15 mouse cellular contexts compared by ENCODE assay signal in genomic region chr15:13419616-13420015, GRCm38 (mm10).
DNase-seq lines count a peak whose midpoint lies in the region; ATAC-seq and TF ChIP-seq lines count a peak whose summit lies in the region.
"Had no signal": no experiment of that assay in that cellular context is flagged by ENCODE, and none has a peak within 500 bp of the region (broad histone marks: within the 10 kb centered on the region; RNA-seq: fewer than 3 reads in every experiment).

No protein-coding gene starts in this region.

- no peak for TF ChIP-seq POLR2A in kidney, adult 2 months (IDR thresholded peaks at IDR 0.05; ENCODE audit: low read depth, low read length)

- WGBS in kidney, postnatal 0 days = 16% methylated on average over 3 of the region's 3 CpGs
- WGBS in kidney, adult 2 months = 16% methylated on average over 3 of the region's 3 CpGs
- 45% methylated on average over 3 of the region's 3 CpGs for whole genome bisulfite sequencing in neural tube, embryonic 15.5 days
- WGBS in embryonic facial prominence, embryonic 11.5 days = 10% methylated on average over 3 of the region's 3 CpGs

- H3K9me3 ChIP-seq in kidney, postnatal 0 days (replicated peaks; ENCODE audit: low read length) = no peaks in the 10 kb centered on the region
- no peaks in the 10 kb centered on the region for H3K9me3 ChIP-seq in neural tube, embryonic 15.5 days (replicated peaks)
- H3K9me3 ChIP-seq in embryonic facial prominence, embryonic 11.5 days (replicated peaks; ENCODE audit: control insufficient read depth, low read length) = no peaks in the 10 kb centered on the region
- H3K9me3 ChIP-seq: heart, embryonic 13.5 days; lung, embryonic 15.5 days; stomach, embryonic 15.5 days had no signal

- no peak overlapping the region for H3K4me3 ChIP-seq in kidney, postnatal 0 days (replicated peaks; ENCODE audit: low read depth, low read length)
- H3K4me3 ChIP-seq in kidney, adult 2 months (ENCODE audit: insufficient read depth, low read depth, low read length) = no peak overlapping the region
- no peak overlapping the region for H3K4me3 ChIP-seq in neural tube, embryonic 15.5 days (replicated peaks)
- H3K4me3 ChIP-seq in embryonic facial prominence, embryonic 11.5 days (ENCODE audit: low read depth, low read length) = no peak overlapping the region
- H3K4me3 ChIP-seq: gastrocnemius, adult 2 months; heart, embryonic 13.5 days; lung, embryonic 15.5 days; megakaryocyte, embryonic 14.5 days; stomach, embryonic 15.5 days had no signal

- H3K4me2 ChIP-seq in kidney, postnatal 0 days (ENCODE audit: low read length) = no peak overlapping the region
- H3K4me2 ChIP-seq in neural tube, embryonic 15.5 days = no peak overlapping the region
- H3K4me2 ChIP-seq in embryonic facial prominence, embryonic 11.5 days (ENCODE audit: low read depth, low read length) = no peak overlapping the region
- H3K4me2 ChIP-seq: heart, embryonic 13.5 days; lung, embryonic 15.5 days; stomach, embryonic 15.5 days had no signal

- no peak for TF ChIP-seq CTCF in kidney, postnatal 0 days (IDR thresholded peaks at IDR 0.05; ENCODE audit: low read depth)
- TF ChIP-seq CTCF in kidney, adult 2 months (conservative IDR thresholded peaks at IDR 0.05; ENCODE audit: insufficient read depth, insufficient read length, low read depth, low read length) = no peak

- no peak overlapping the region for H3K9ac ChIP-seq in kidney, postnatal 0 days (ENCODE audit: low read depth, low read length)
- no peak overlapping the region for H3K9ac ChIP-seq in neural tube, embryonic 15.5 days (replicated peaks)
- H3K9ac ChIP-seq in embryonic facial prominence, embryonic 11.5 days (replicated peaks; ENCODE audit: low read length) = no peak overlapping the region
- H3K9ac ChIP-seq: forebrain, postnatal 0 days; heart, embryonic 13.5 days; lung, embryonic 15.5 days; stomach, embryonic 15.5 days had no signal

- no peak for ATAC-seq in kidney, postnatal 0 days (replicated peaks; ENCODE audit: low FRiP score, low read depth)
- no peak for ATAC-seq in neural tube, embryonic 15.5 days (ENCODE audit: low FRiP score)
- 0 out of 2 replicates have a peak, but pooled peaks have one; percentile 39 for ATAC-seq in embryonic facial prominence, embryonic 11.5 days (replicated peaks; ENCODE audit: insufficient number of reproducible peaks, low FRiP score, low TSS enrichment, low read depth)
- ATAC-seq: forebrain, postnatal 0 days had no signal

- DNase-seq in kidney, postnatal 0 days (ENCODE audit: low spot score) = peak; percentile 40
- no peak for DNase-seq in kidney, adult 2 months
- DNase-seq in neural tube, embryonic 10.5 days (ENCODE audit: extremely low spot score, low spot score) = peak; percentile 23
- DNase-seq in embryonic facial prominence, embryonic 11.5 days (ENCODE audit: low spot score) = peak; percentile 52
- no peak for DNase-seq in thymus, postnatal 14 days
- no peak for DNase-seq in right cerebral cortex, postnatal 36 days (ENCODE audit: low spot score in 2 of 2)
- DNase-seq: cerebellum, adult 9-10 months; forebrain, postnatal 0 days; gastrocnemius, adult 2 months; liver had no signal

- H3K27me3 ChIP-seq in kidney, postnatal 0 days (ENCODE audit: insufficient read depth, low read length) = no peaks in the 10 kb centered on the region
- H3K27me3 ChIP-seq in kidney, adult 2 months (replicated peaks; ENCODE audit: control insufficient read depth, insufficient read depth, low read length) = no peaks in the 10 kb centered on the region
- no peaks in the 10 kb centered on the region for H3K27me3 ChIP-seq in neural tube, embryonic 15.5 days (replicated peaks)
- H3K27me3 ChIP-seq in embryonic facial prominence, embryonic 11.5 days (ENCODE audit: control insufficient read depth, insufficient read depth, low read length) = no peaks in the 10 kb centered on the region
- H3K27me3 ChIP-seq: heart, embryonic 13.5 days; lung, embryonic 15.5 days; megakaryocyte, embryonic 14.5 days; stomach, embryonic 15.5 days had no signal

- no peak overlapping the region for H3K27ac ChIP-seq in kidney, postnatal 0 days
- H3K27ac ChIP-seq in kidney, adult 2 months (ENCODE audit: insufficient read depth, low read depth, low read length) = no peak overlapping the region
- H3K27ac ChIP-seq in neural tube, embryonic 15.5 days (replicated peaks) = no peak overlapping the region
- H3K27ac ChIP-seq in embryonic facial prominence, embryonic 11.5 days (replicated peaks; ENCODE audit: low read depth, low read length) = no peak overlapping the region
- H3K27ac ChIP-seq: gastrocnemius, adult 2 months; heart, embryonic 13.5 days; lung, embryonic 15.5 days; stomach, embryonic 15.5 days had no signal

- H3K36me3 ChIP-seq in kidney, postnatal 0 days (ENCODE audit: insufficient read depth, low read length) = no peaks in the 10 kb centered on the region
- no peaks in the 10 kb centered on the region for H3K36me3 ChIP-seq in kidney, adult 2 months (ENCODE audit: control insufficient read depth, insufficient read depth, low read length)
- no peaks in the 10 kb centered on the region for H3K36me3 ChIP-seq in neural tube, embryonic 15.5 days
- H3K36me3 ChIP-seq in embryonic facial prominence, embryonic 11.5 days (replicated peaks; ENCODE audit: control insufficient read depth, insufficient read depth, low read depth, low read length) = no peaks in the 10 kb centered on the region
- H3K36me3 ChIP-seq: heart, embryonic 13.5 days; lung, embryonic 15.5 days; stomach, embryonic 15.5 days had no signal

- no peaks in the 10 kb centered on the region for H3K4me1 ChIP-seq in kidney, postnatal 0 days (replicated peaks; ENCODE audit: insufficient read depth, low read length)
- H3K4me1 ChIP-seq in kidney, adult 2 months (ENCODE audit: control insufficient read depth, insufficient read depth, low read length) = no peaks in the 10 kb centered on the region
- no peaks in the 10 kb centered on the region for H3K4me1 ChIP-seq in neural tube, embryonic 15.5 days
- no peaks in the 10 kb centered on the region for H3K4me1 ChIP-seq in embryonic facial prominence, embryonic 11.5 days (ENCODE audit: control insufficient read depth, insufficient read depth, low read length)
- H3K4me1 ChIP-seq: heart, embryonic 13.5 days; lung, embryonic 15.5 days; megakaryocyte, embryonic 14.5 days; stomach, embryonic 15.5 days had no signal

Comparison
In these comparisons a context has a peak if more than half of its experiments do, and no peak if none do; other contexts are left out.
1. DNase-seq: peak in kidney, postnatal 0 days (single experiment), neural tube, embryonic 10.5 days (single experiment) and embryonic facial prominence, embryonic 11.5 days (single experiment); none in kidney, adult 2 months (single experiment), thymus, postnatal 14 days (single experiment) and right cerebral cortex, postnatal 36 days (0 of 2).